Mouse (Mus musculus) heart, postnatal 36 days (tissue): ENCODE results near the gene Nupl1. TPM values are rescaled to one million over a fixed set of nuclear protein-coding genes. Genes with fewer than 3 reads are reported as not detected.

Experiments
- DNase-seq, 2 experiments: peaks; one replicate each; pipeline ENCODE4 v3.0.0; 2021 to 2022
- intact Hi-C: fragments of 180-260 bp; cut with DNase I; formaldehyde crosslinking; loops from one replicate; pipeline ENCODE4 v1.15.1; 2025
- total RNA-seq, 2 experiments: library from RNA; stranded (reverse); gene quantifications; 2 replicates each; pipeline ENCODE4 v1.2.3; 2021

Gene Nupl1
- not detected for total RNA-seq

GRCm38 (mm10) chr14:60251281-60252003 is at the start of gene Nupl1, which contains the start of gene Gm49336:
Gene Nupl1 (minus strand): TSS chr14:60251431.
Gene Gm49336 (minus strand): TSS chr14:60251507.
- DNase-seq = peak; percentile 96 to 97
- intact Hi-C loops = loop anchor here (1.0 to 10.0 kb wide), 2 partner anchors 10 to 443 kb away; no protein-coding TSS in a partner anchor

- intact Hi-C loops = no loop called here
- DNase-seq = no peak
Observed at GRCm38 (mm10) chr14:60301024-60301423, 49.8 kb upstream of the Nupl1 start.

DNA sequence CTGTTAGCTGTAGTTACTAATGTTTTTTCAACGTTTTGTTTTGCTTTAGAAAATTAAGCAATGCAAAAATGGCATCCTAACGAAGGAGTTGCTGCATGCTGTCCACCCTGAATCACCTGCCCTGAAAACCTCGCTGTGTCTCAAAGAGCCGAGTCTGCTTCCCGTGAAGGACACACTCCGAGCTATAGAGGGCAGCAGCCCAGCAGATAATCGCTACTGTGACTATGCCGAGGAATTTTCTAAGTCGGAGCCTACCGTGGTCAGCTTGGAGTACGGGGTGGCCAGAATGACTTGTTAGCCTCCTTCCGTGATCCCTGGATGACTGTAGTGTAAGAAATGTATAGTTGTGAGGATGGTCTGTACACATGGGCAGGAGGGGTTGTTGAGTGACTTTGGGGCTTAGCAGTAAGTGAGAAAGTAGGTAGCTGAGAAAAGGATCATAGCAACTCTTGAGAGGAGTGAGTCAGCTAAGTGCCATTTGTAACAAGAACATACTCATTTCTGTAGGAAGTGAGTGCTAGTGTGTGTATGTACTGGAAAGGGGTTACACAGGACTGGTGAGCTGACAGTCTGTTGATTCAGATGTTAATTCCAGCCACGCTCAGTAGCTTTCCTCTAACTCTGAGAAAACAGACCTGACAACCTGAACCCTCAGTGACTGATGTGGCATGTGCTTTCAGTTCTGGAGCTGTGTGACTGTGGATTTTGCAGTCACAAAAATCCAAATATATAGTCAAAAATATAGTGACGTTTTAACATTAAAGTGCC is 49.2 kb upstream of the Nupl1 start:
- DNase-seq = no peak
- intact Hi-C loops = no loop called here

- intact Hi-C loops = no loop called here
Observed at GRCm38 (mm10) chr14:60295531-60295930, 44.3 kb upstream of the Nupl1 start.

DNA sequence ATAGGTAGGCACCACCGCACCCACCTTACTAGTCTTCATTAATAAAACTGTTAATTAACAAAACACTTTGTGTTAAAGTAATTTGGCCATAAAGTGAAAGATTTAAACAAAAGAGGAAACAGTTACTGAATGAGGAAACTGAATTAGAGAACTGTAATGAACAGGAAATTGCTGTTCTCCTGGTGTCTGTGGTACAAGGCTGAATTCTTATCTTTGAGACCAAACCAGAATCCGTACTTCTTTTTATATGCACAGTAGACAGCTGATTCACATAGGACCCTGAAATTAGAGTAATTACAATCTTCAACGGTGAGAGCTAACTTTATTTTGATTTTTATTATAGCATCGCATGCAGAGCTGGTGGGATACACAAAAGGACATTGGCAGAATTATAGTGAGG is 39.1 kb upstream of the Nupl1 start:
- DNase-seq = no peak
- intact Hi-C loops = no loop called here

More at GRCm38 (mm10) chr14:60295531-60295930, 44.3 kb upstream of the Nupl1 start:
- DNase-seq = no peak

- intact Hi-C loops = no loop called here
- DNase-seq = no peak
Observed at GRCm38 (mm10) chr14:60286194-60286863, 35.1 kb upstream of the Nupl1 start.

DNA sequence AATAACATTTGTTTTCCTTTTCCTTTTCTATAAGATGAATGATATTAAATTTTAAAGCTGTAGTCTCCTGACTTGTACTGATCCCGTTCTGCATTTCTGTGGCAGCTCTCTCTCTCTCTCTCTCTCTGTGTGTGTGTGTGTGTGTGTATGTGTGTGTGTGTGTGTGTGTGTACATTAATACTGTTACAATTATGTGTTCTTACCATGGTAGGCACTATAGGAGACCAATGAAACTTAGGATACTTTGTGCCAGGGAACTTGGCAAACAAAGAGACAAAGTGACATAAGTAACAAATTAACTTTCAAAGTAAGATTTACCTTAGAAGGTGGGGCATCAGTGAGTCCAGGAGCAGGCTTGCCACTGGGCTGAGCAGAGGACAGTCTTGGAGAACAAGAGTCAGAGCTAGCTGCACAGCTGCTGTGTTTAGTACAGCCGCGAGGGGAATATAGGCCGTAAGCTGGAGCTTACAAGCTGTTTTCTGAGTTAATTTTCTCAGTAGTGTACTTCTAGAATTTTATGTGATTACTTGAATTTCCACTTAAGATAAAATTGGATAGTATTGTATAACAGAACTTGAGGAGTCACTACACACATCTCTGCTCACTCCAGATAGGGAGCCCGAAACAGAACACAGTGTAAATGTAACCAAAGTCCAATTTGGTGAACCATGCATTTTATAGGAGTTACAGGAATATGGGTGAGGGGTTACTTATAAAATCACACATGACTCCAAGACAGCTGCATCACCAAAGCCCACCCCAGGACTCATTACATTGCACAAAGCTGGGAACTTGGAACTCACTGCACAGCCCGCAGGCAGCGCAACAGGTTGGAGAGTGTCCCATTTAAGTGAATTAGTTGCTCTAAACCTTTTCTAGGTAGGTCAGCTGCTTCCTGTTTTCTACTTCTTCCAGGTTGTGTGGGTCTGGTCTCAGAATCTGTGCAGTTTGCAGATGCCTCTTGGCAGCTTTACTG is 24.4 kb upstream of the Nupl1 start:
- intact Hi-C loops = no loop called here
- no peak for DNase-seq

DNA sequence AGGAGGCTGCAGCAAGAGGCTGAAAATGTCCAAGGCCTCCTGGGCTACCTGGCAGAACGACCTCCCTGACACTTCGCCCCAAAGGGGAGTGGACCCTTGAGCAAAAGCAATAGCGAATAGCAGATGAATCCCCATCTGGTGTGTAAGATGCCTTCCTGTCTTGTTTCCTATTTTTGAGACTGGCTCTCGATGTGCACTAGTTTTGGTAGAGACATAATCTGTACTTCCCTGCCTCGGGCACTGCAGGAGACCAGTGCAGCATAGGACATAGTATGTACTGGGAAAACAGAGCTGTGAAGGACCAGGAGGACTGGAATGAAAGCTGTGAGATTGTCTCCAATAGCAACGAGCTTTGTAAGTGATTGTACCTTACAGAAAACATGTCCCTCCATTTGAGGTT is 22.1 kb upstream of the Nupl1 start:
- intact Hi-C loops = no loop called here
- peak in 1 of 2 experiments; percentile 7 for DNase-seq

- intact Hi-C loops = no loop called here
Observed at GRCm38 (mm10) chr14:60269333-60269732, 18.1 kb upstream of the Nupl1 start.

GRCm38 (mm10) chr14:60264990-60265876 is 14.0 kb upstream of the Nupl1 start, which contains the start of gene Mtmr6:
Gene Mtmr6 (plus strand): TSS chr14:60265228.
- peak; percentile 91 to 94 for DNase-seq
- intact Hi-C loops = no loop called here

More at GRCm38 (mm10) chr14:60269333-60269732, 18.1 kb upstream of the Nupl1 start:
- DNase-seq = peak; percentile 12 to 16

DNA sequence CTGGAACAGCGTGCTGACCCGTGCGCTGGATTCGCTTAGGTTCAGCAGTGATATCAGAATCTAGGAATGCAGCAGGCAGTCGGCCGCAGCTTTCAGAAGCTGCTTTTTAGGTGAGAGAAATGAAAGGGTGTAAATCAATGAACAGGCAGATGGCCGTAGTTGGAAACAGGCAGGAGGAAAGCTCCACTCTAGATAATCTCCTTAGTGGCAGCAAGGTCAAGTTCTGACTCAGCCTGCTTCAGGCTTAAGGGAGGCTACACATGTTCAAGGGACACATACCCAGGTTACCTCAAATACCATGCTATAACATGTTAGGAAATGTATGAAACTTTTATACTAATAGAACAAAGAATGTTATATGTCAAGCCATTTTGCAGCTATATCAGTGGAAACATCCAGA is 11.1 kb upstream of the Nupl1 start:
- intact Hi-C loops = no loop called here
- no peak for DNase-seq

- DNase-seq = no peak
- intact Hi-C loops = loop anchor here (10.0 kb wide), 1 partner anchor 437 kb away; no protein-coding TSS in a partner anchor
Observed at GRCm38 (mm10) chr14:60257851-60258250, 6.6 kb upstream of the Nupl1 start.

- intact Hi-C loops = loop anchor here (10.0 kb wide), 1 partner anchor 438 kb away; no protein-coding TSS in a partner anchor
- DNase-seq = no peak
Observed at GRCm38 (mm10) chr14:60257101-60257500, 5.9 kb upstream of the Nupl1 start.

DNA sequence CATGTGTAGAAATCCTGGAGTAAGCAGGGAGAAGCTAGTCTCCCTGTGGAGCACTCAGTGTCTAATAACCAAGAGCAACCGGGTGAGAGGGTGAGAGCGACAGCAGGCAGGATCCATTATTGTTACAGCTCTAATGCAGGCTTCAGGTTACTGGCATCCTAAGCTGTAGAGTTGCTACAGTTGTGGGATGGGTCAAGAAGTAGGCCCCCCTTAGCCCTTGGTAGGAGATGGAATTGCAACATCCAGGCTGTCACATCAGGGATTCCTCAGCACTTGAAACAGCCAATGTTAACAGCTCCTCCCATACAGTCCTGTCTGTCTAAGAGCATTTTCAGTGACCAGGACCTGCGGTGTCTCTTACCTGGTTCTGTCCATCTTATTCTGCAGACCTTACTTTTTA is 5.1 kb upstream of the Nupl1 start:
- DNase-seq = no peak
- intact Hi-C loops = loop anchor here (10.0 kb wide), 1 partner anchor 438 kb away; no protein-coding TSS in a partner anchor

- DNase-seq = no peak
- intact Hi-C loops = loop anchor here (10.0 kb wide), 1 partner anchor 440 kb away; no protein-coding TSS in a partner anchor
Observed at GRCm38 (mm10) chr14:60254774-60255173, 3.5 kb upstream of the Nupl1 start.

DNA sequence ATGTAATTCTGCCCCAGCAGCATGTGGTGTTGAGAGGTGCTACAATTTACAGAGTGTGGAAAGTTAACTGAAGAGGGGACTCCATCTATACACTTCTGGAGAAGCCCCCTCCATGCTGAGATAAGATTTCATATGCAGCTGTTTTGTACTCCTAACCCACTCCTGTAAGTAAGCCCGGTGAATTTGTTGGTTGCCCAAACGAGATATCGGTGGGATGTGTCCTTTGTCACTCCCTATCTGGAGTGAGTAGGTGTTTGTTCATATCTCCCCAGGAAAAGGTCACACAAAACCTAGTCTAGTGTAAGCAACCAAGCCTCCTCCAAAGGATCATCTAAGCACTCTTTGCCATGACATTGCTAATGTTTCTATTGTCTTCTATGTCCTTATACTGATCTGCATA is 2.2 kb upstream of the Nupl1 start:
- no peak for DNase-seq
- intact Hi-C loops = loop anchor here (10.0 kb wide), 1 partner anchor 441 kb away; no protein-coding TSS in a partner anchor

- intact Hi-C loops = loop anchor here (1.0 to 10.0 kb wide), 2 partner anchors 9 to 442 kb away; no protein-coding TSS in a partner anchor
- no peak for DNase-seq
Observed at GRCm38 (mm10) chr14:60252004-60253000, 1.1 kb upstream of the Nupl1 start.
